Mouse (Mus musculus): ENCODE data around the gene Daglb. TPM values are rescaled to one million over a fixed set of nuclear protein-coding genes. Genes with fewer than 3 reads are reported as not detected.
"Not testable (repeated sequence)": the region's sequence is repeated elsewhere in the genome, so short reads cannot be mapped to it uniquely, and the experiment has no call there.

The Daglb gene
- polyA plus RNA-seq, 1 experiment: 14.9 TPM

- H3K27me3 ChIP-seq (ENCODE audit: control insufficient read depth, insufficient read depth, low read length): no peaks in the 10 kb centered on the region
- H3K4me1 ChIP-seq (ENCODE audit: control insufficient read depth, insufficient read depth, insufficient read length): no peaks in the 10 kb centered on the region; the same call in 1 of the 2 replicates
- TF ChIP-seq CTCF (IDR thresholded peaks at IDR 0.05; ENCODE audit: extremely low read depth, insufficient read depth, insufficient read length, insufficient replicate concordance) (no peak), POLR2A (IDR thresholded peaks at IDR 0.05; ENCODE audit: low read depth, low read length) (no peak)
- H3K27ac ChIP-seq (ENCODE audit: insufficient read depth, low read length): no peak overlapping the region
- H3K4me3 ChIP-seq (ENCODE audit: extremely low read depth, insufficient read depth, insufficient read length): no peak overlapping the region
- no peak for DNase-seq (ENCODE audit: low read depth in 1 of 2, low spot score in 2 of 2)
- peaks cover 7% of the 10 kb centered on the region for H3K36me3 ChIP-seq (ENCODE audit: control insufficient read depth, insufficient read depth, low read length)
- 87% methylated on average over 3 of the region's 3 CpGs for WGBS
Observed at GRCm38 (mm10) chr5:143497451-143497850, 33.1 kb downstream of the Daglb start.

GRCm38 (mm10) chr5:143499197-143499596 is 34.8 kb downstream of the Daglb start:
- TF ChIP-seq CTCF (IDR thresholded peaks at IDR 0.05; ENCODE audit: extremely low read depth, insufficient read depth, insufficient read length, insufficient replicate concordance) (no peak), POLR2A (IDR thresholded peaks at IDR 0.05; ENCODE audit: low read depth, low read length) (no peak)
- H3K4me1 ChIP-seq (ENCODE audit: control insufficient read depth, insufficient read depth, insufficient read length): no peaks in the 10 kb centered on the region; the same call in 1 of the 2 replicates
- 84% methylated on average over 7 of the region's 7 CpGs for WGBS

GRCm38 (mm10) chr5:143499686-143500085 is 35.3 kb downstream of the Daglb start:
- Histone ChIP-seq H3K36me3 (ENCODE audit: control insufficient read depth, insufficient read depth, low read length) (peaks cover 5% of the 10 kb centered on the region; the same call in 1 of the 2 replicates), H3K4me1 (ENCODE audit: control insufficient read depth, insufficient read depth, insufficient read length) (no peaks in the 10 kb centered on the region; the same call in 1 of the 2 replicates), H3K4me3 (ENCODE audit: extremely low read depth, insufficient read depth, insufficient read length) (no peak overlapping the region), H3K27ac (ENCODE audit: insufficient read depth, low read length) (no peak overlapping the region), H3K27me3 (ENCODE audit: control insufficient read depth, insufficient read depth, low read length) (no peaks in the 10 kb centered on the region)
- WGBS: 12% methylated on average over 4 of the region's 4 CpGs
- DNase-seq (ENCODE audit: low read depth in 1 of 2, low spot score in 2 of 2): no peak
- TF ChIP-seq POLR2A (IDR thresholded peaks at IDR 0.05; ENCODE audit: low read depth, low read length) (no peak), CTCF (IDR thresholded peaks at IDR 0.05; ENCODE audit: extremely low read depth, insufficient read depth, insufficient read length, insufficient replicate concordance) (no peak)

More at GRCm38 (mm10) chr5:143499197-143499596, 34.8 kb downstream of the Daglb start:
- Histone ChIP-seq H3K36me3 (ENCODE audit: control insufficient read depth, insufficient read depth, low read length) (peaks cover 9% of the 10 kb centered on the region), H3K4me3 (ENCODE audit: extremely low read depth, insufficient read depth, insufficient read length) (no peak overlapping the region), H3K27me3 (ENCODE audit: control insufficient read depth, insufficient read depth, low read length) (no peaks in the 10 kb centered on the region), H3K27ac (ENCODE audit: insufficient read depth, low read length) (no peak overlapping the region)
- no peak for DNase-seq (ENCODE audit: low read depth in 1 of 2, low spot score in 2 of 2)

GRCm38 (mm10) chr5:143500711-143501110 is 36.3 kb downstream of the Daglb start:
- not testable (repeated sequence) for H3K36me3 ChIP-seq (ENCODE audit: control insufficient read depth, insufficient read depth, low read length); DNase-seq (ENCODE audit: low read depth in 1 of 2, low spot score in 2 of 2); H3K27ac ChIP-seq (ENCODE audit: insufficient read depth, low read length); H3K4me1 ChIP-seq (ENCODE audit: control insufficient read depth, insufficient read depth, insufficient read length); H3K4me3 ChIP-seq (ENCODE audit: extremely low read depth, insufficient read depth, insufficient read length); H3K27me3 ChIP-seq (ENCODE audit: control insufficient read depth, insufficient read depth, low read length)
- WGBS: 91% methylated on average over 14 of the region's 14 CpGs

GRCm38 (mm10) chr5:143501140-143501539 is 36.8 kb downstream of the Daglb start:
- Histone ChIP-seq H3K4me1 (ENCODE audit: control insufficient read depth, insufficient read depth, insufficient read length) (no peaks in the 10 kb centered on the region; the same call in 1 of the 2 replicates), H3K4me3 (ENCODE audit: extremely low read depth, insufficient read depth, insufficient read length) (no peak overlapping the region), H3K27me3 (ENCODE audit: control insufficient read depth, insufficient read depth, low read length) (no peaks in the 10 kb centered on the region), H3K27ac (ENCODE audit: insufficient read depth, low read length) (no peak overlapping the region), H3K36me3 (ENCODE audit: control insufficient read depth, insufficient read depth, low read length) (peaks cover 6% of the 10 kb centered on the region; the same call in 1 of the 2 replicates)
- TF ChIP-seq POLR2A (IDR thresholded peaks at IDR 0.05; ENCODE audit: low read depth, low read length): no peak
- no peak for TF ChIP-seq CTCF (IDR thresholded peaks at IDR 0.05; ENCODE audit: extremely low read depth, insufficient read depth, insufficient read length, insufficient replicate concordance)
- no peak for DNase-seq (ENCODE audit: low read depth in 1 of 2, low spot score in 2 of 2)
- WGBS: 60% methylated on average over 8 of the region's 8 CpGs

- WGBS: 79% methylated on average over 2 of the region's 2 CpGs
- Histone ChIP-seq H3K36me3 (ENCODE audit: control insufficient read depth, insufficient read depth, low read length) (peaks cover 6% of the 10 kb centered on the region; the same call in 1 of the 2 replicates), H3K27ac (ENCODE audit: insufficient read depth, low read length) (no peak overlapping the region), H3K4me1 (ENCODE audit: control insufficient read depth, insufficient read depth, insufficient read length) (no peaks in the 10 kb centered on the region; the same call in 1 of the 2 replicates), H3K27me3 (ENCODE audit: control insufficient read depth, insufficient read depth, low read length) (no peaks in the 10 kb centered on the region), H3K4me3 (ENCODE audit: extremely low read depth, insufficient read depth, insufficient read length) (no peak overlapping the region)
- no peak for DNase-seq (ENCODE audit: low read depth in 1 of 2, low spot score in 2 of 2)
- no peak for TF ChIP-seq POLR2A (IDR thresholded peaks at IDR 0.05; ENCODE audit: low read depth, low read length)
- no peak for TF ChIP-seq CTCF (IDR thresholded peaks at IDR 0.05; ENCODE audit: extremely low read depth, insufficient read depth, insufficient read length, insufficient replicate concordance)
Observed at GRCm38 (mm10) chr5:143501649-143502048, 37.3 kb downstream of the Daglb start.

- H3K36me3 ChIP-seq (ENCODE audit: control insufficient read depth, insufficient read depth, low read length): peaks cover 16% of the 10 kb centered on the region
- no peaks in the 10 kb centered on the region for H3K27me3 ChIP-seq (ENCODE audit: control insufficient read depth, insufficient read depth, low read length)
- DNase-seq (ENCODE audit: low read depth in 1 of 2, low spot score in 2 of 2): no peak
- H3K27ac ChIP-seq (ENCODE audit: insufficient read depth, low read length): no peak overlapping the region
- 91% methylated on average over 19 of the region's 19 CpGs for WGBS
- H3K4me3 ChIP-seq (ENCODE audit: extremely low read depth, insufficient read depth, insufficient read length): no peak overlapping the region
- no peaks in the 10 kb centered on the region; the same call in 1 of the 2 replicates for H3K4me1 ChIP-seq (ENCODE audit: control insufficient read depth, insufficient read depth, insufficient read length)
- TF ChIP-seq CTCF (IDR thresholded peaks at IDR 0.05; ENCODE audit: extremely low read depth, insufficient read depth, insufficient read length, insufficient replicate concordance) (no peak), POLR2A (IDR thresholded peaks at IDR 0.05; ENCODE audit: low read depth, low read length) (no peak)
Observed at GRCm38 (mm10) chr5:143502899-143503557, 38.6 kb downstream of the Daglb start.
